In the genomic region with DNA sequence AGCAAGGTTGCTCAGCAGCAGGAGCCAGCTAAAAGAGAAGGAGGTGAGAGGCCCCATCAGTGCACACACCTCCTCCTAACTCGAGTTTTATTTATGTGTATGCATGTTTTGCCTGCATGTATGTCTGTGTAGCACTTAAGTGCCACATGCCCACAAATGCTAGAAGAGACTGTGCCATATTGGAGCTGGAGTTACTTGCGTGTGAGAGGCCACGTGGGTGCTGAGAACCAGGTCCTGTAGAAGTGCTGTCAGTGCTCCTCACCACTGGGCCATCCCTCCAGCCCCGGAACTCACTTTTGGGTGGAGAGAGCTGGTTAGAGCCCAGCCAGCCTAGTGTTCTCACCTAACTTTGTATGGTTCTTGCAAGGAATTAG, we compare ENCODE assay signal across 7 mouse cellular contexts. TPM values are rescaled to one million over a fixed set of nuclear protein-coding genes. Genes with fewer than 3 reads are reported as not detected.
A peak's percentile ranks its signal among the peaks of the same experiment; 100 is the strongest.
DNase-seq lines count a peak whose midpoint lies in the region; ATAC-seq and TF ChIP-seq lines count a peak whose summit lies in the region.

No protein-coding gene starts in this region.

- H3K9ac ChIP-seq in lung, embryonic 14.5 days: peak overlapping the region; percentile 62
- H3K9ac ChIP-seq in embryonic facial prominence, embryonic 15.5 days: 0 out of 2 replicates have a peak overlapping the region, but pooled peaks have one; percentile 73

- H3K36me3 ChIP-seq in lung, embryonic 14.5 days (ENCODE audit: insufficient read depth): peaks cover 45% of the 10 kb centered on the region
- peaks cover 39% of the 10 kb centered on the region for H3K36me3 ChIP-seq in embryonic facial prominence, embryonic 15.5 days
- peaks cover 43% of the 10 kb centered on the region for H3K36me3 ChIP-seq in limb, embryonic 10.5 days

- 79% methylated on average over 4 of the region's 4 CpGs for WGBS in lung, embryonic 14.5 days
- WGBS in embryonic facial prominence, embryonic 15.5 days: 78% methylated on average over 4 of the region's 4 CpGs
- WGBS in limb, embryonic 10.5 days: 86% methylated on average over 4 of the region's 4 CpGs
- 68% methylated on average over 4 of the region's 4 CpGs for WGBS in olfactory bulb, adult 2 months

- intact Hi-C loops in gastrocnemius, postnatal 14 days (cut with DNase I; ENCODE audit: low total_unique reads): no loop called here

- no peak for ATAC-seq in lung, embryonic 14.5 days (ENCODE audit: insufficient read depth)
- no peak for ATAC-seq in embryonic facial prominence, embryonic 15.5 days (ENCODE audit: insufficient number of reproducible peaks, low FRiP score, low TSS enrichment, low read depth)

- H3K4me1 ChIP-seq in lung, embryonic 14.5 days (ENCODE audit: insufficient read depth): peaks cover 3% of the 10 kb centered on the region; the same call in 1 of the 2 replicates
- peaks cover 23% of the 10 kb centered on the region for H3K4me1 ChIP-seq in embryonic facial prominence, embryonic 15.5 days
- H3K4me1 ChIP-seq in limb, embryonic 10.5 days: peaks cover 10% of the 10 kb centered on the region
- peaks cover 18% of the 10 kb centered on the region for H3K4me1 ChIP-seq in olfactory bulb, adult 2 months (ENCODE audit: control insufficient read depth, insufficient read depth, low read length)

- H3K4me2 ChIP-seq in lung, embryonic 14.5 days: peak overlapping the region; percentile 87
- H3K4me2 ChIP-seq in embryonic facial prominence, embryonic 15.5 days (replicated peaks): peak overlapping the region; percentile 87

- no peak overlapping the region for H3K27ac ChIP-seq in lung, embryonic 14.5 days (ENCODE audit: low read depth)
- H3K27ac ChIP-seq in embryonic facial prominence, embryonic 15.5 days (replicated peaks): no peak overlapping the region
- H3K27ac ChIP-seq in limb, embryonic 10.5 days: no peak overlapping the region
- peak overlapping the region; percentile 7; the same call in 1 of the 2 replicates for H3K27ac ChIP-seq in olfactory bulb, adult 2 months (ENCODE audit: insufficient read depth, low read depth, low read length)

- H3K9me3 ChIP-seq in lung, embryonic 14.5 days (ENCODE audit: low read depth, low read length): no peaks in the 10 kb centered on the region
- H3K9me3 ChIP-seq in embryonic facial prominence, embryonic 15.5 days (replicated peaks): no peaks in the 10 kb centered on the region
- H3K9me3 ChIP-seq in limb, embryonic 10.5 days (replicated peaks): no peaks in the 10 kb centered on the region

- DNase-seq in lung, embryonic 14.5 days: no peak
- no peak for DNase-seq in lung, postnatal 4 days
- DNase-seq in limb, embryonic 10.5 days (ENCODE audit: low spot score): no peak
- DNase-seq in urinary bladder, postnatal 36 days (ENCODE audit: low spot score in 2 of 2): no peak
- no peak for DNase-seq in gastrocnemius, postnatal 14 days

- H3K27me3 ChIP-seq in lung, embryonic 14.5 days (ENCODE audit: insufficient read depth, low read length): no peaks in the 10 kb centered on the region
- H3K27me3 ChIP-seq in embryonic facial prominence, embryonic 15.5 days: no peaks in the 10 kb centered on the region
- no peaks in the 10 kb centered on the region for H3K27me3 ChIP-seq in limb, embryonic 10.5 days (ENCODE audit: low read depth, poor library complexity, severe bottlenecking)

- TF ChIP-seq CTCF in lung, embryonic 14.5 days (IDR thresholded peaks at IDR 0.05; ENCODE audit: low read depth): no peak; the same call in 1 of the 2 replicates
- no peak for TF ChIP-seq CTCF in olfactory bulb, adult 2 months (IDR thresholded peaks at IDR 0.05; ENCODE audit: insufficient read depth, low read depth, low read length)

- TF ChIP-seq POLR2A in olfactory bulb, adult 2 months (IDR thresholded peaks at IDR 0.05; ENCODE audit: insufficient read depth, low read depth, low read length): no peak

- peak overlapping the region; percentile 58 for H3K4me3 ChIP-seq in lung, embryonic 14.5 days (ENCODE audit: low read depth, low read length)
- peak overlapping the region; percentile 81 for H3K4me3 ChIP-seq in embryonic facial prominence, embryonic 15.5 days (replicated peaks)
- peak overlapping the region; percentile 85 for H3K4me3 ChIP-seq in limb, embryonic 10.5 days
- peak overlapping the region; percentile 33 for H3K4me3 ChIP-seq in olfactory bulb, adult 2 months (ENCODE audit: insufficient read depth, low read depth, low read length)

RNA-seq across cellular contexts. Expression of gene Ndufa6, which starts 6.8 kb away (rescaled TPM):
- polyA plus RNA-seq in lung, embryonic 14.5 days (2014; fragmentation: Nextera tagmentation; extraction: Ambion mirVana): 289 and 322 TPM in 2 replicates
- 314 and 320 TPM in 2 replicates for polyA plus RNA-seq in embryonic facial prominence, embryonic 15.5 days (2015; fragmentation: Nextera tagmentation; extraction: Ambion mirVana)
- 243 and 262 TPM in 2 replicates for polyA plus RNA-seq in limb, embryonic 10.5 days (2016; fragmentation: Nextera tagmentation; extraction: Ambion mirVana)
- not detected in 2 replicates for polyA plus RNA-seq in olfactory bulb, adult 2 months (2012; ENCODE audit: insufficient read depth, insufficient read length, low replicate concordance, missing spikeins)
- total RNA-seq in gastrocnemius, postnatal 14 days (2021): 100 to 1,000 TPM; 417 to 454 TPM

RNA-seq across cellular contexts. Expression of gene Smdt1, which starts 8.5 kb away (rescaled TPM):
- polyA plus RNA-seq in lung, embryonic 14.5 days (2014; fragmentation: Nextera tagmentation; extraction: Ambion mirVana): 218 and 226 TPM in 2 replicates
- polyA plus RNA-seq in embryonic facial prominence, embryonic 15.5 days (2015; fragmentation: Nextera tagmentation; extraction: Ambion mirVana): 264 and 279 TPM in 2 replicates
- polyA plus RNA-seq in limb, embryonic 10.5 days (2016; fragmentation: Nextera tagmentation; extraction: Ambion mirVana): 211 and 212 TPM in 2 replicates
- polyA plus RNA-seq in olfactory bulb, adult 2 months (2012; ENCODE audit: insufficient read depth, insufficient read length, low replicate concordance, missing spikeins): not detected in 2 replicates
- 100 to 1,000 TPM; 141 to 147 TPM for total RNA-seq in gastrocnemius, postnatal 14 days (2021)

RNA-seq across cellular contexts. Expression of gene Pheta2, which starts 8.5 kb away (rescaled TPM):
- polyA plus RNA-seq in lung, embryonic 14.5 days (2014; fragmentation: Nextera tagmentation; extraction: Ambion mirVana): 13.8 and 14.4 TPM in 2 replicates
- 23.8 and 24.9 TPM in 2 replicates for polyA plus RNA-seq in embryonic facial prominence, embryonic 15.5 days (2015; fragmentation: Nextera tagmentation; extraction: Ambion mirVana)
- 5.4 and 7.4 TPM in 2 replicates for polyA plus RNA-seq in limb, embryonic 10.5 days (2016; fragmentation: Nextera tagmentation; extraction: Ambion mirVana)
- polyA plus RNA-seq in olfactory bulb, adult 2 months (2012; ENCODE audit: insufficient read depth, insufficient read length, low replicate concordance, missing spikeins): not detected in 2 replicates
- 1 to 10 TPM; 2.0 to 2.8 TPM for total RNA-seq in gastrocnemius, postnatal 14 days (2021)

RNA-seq across cellular contexts. Expression of gene Naga, which starts 8.6 kb away (rescaled TPM):
- polyA plus RNA-seq in lung, embryonic 14.5 days (2014; fragmentation: Nextera tagmentation; extraction: Ambion mirVana): 40.3 and 45.9 TPM in 2 replicates
- polyA plus RNA-seq in embryonic facial prominence, embryonic 15.5 days (2015; fragmentation: Nextera tagmentation; extraction: Ambion mirVana): 64.8 and 65.9 TPM in 2 replicates
- 19.0 and 29.2 TPM in 2 replicates for polyA plus RNA-seq in limb, embryonic 10.5 days (2016; fragmentation: Nextera tagmentation; extraction: Ambion mirVana)
- not detected in 2 replicates for polyA plus RNA-seq in olfactory bulb, adult 2 months (2012; ENCODE audit: insufficient read depth, insufficient read length, low replicate concordance, missing spikeins)
- total RNA-seq in gastrocnemius, postnatal 14 days (2021): 10 to 100 TPM; 19.3 to 20.4 TPM

RNA-seq across cellular contexts. Expression of gene Cyp2d22, which starts 32.8 kb away (rescaled TPM):
- polyA plus RNA-seq in lung, embryonic 14.5 days (2014; fragmentation: Nextera tagmentation; extraction: Ambion mirVana): 4.1 and 5.5 TPM in 2 replicates
- 12.2 and 12.3 TPM in 2 replicates for polyA plus RNA-seq in embryonic facial prominence, embryonic 15.5 days (2015; fragmentation: Nextera tagmentation; extraction: Ambion mirVana)
- polyA plus RNA-seq in limb, embryonic 10.5 days (2016; fragmentation: Nextera tagmentation; extraction: Ambion mirVana): 0.80 and 2.9 TPM in 2 replicates
- not detected in 2 replicates for polyA plus RNA-seq in olfactory bulb, adult 2 months (2012; ENCODE audit: insufficient read depth, insufficient read length, low replicate concordance, missing spikeins)
- 10 to 100 TPM; 11.4 to 12.9 TPM for total RNA-seq in gastrocnemius, postnatal 14 days (2021)

Comparison
In these comparisons a context has a peak if more than half of its experiments do, and no peak if none do; other contexts are left out.
1. H3K4me3 ChIP-seq: peak in every context shown above with its lines; median percentile 85 in limb, embryonic 10.5 days; 81 in embryonic facial prominence, embryonic 15.5 days; 58 in lung, embryonic 14.5 days; 33 in olfactory bulb, adult 2 months.